Mouse (Mus musculus) midbrain, embryonic 12.5 days (tissue): ENCODE data around the gene Ddb2. TPM values are rescaled to one million over a fixed set of nuclear protein-coding genes. Genes with fewer than 3 reads are reported as not detected.

Experiments
- polyA plus RNA-seq: library from polyadenylated mRNA; unstranded; fragments of >200 nt; fragmentation: Nextera tagmentation; extraction: Ambion mirVana; gene quantifications from 2 replicates; pipeline ENCODE4 v1.2.1, GENCODE M21; 2016

Gene Ddb2
- polyA plus RNA-seq, 1 experiment from 2014 or later, result 9.0 TPM

Other genes with a start within 250 kb of the Ddb2 start
- gene Rapsn, start 201.4 kb downstream of the Ddb2 start, polyA plus RNA-seq, result 0.94 and 1.4 TPM in 2 replicates
- gene Psmc3, start 183.0 kb downstream of the Ddb2 start, polyA plus RNA-seq, result 283 and 291 TPM in 2 replicates
- 29.4 and 30.8 TPM in 2 replicates for gene Slc39a13, start 166.6 kb downstream of the Ddb2 start, polyA plus RNA-seq
- gene Spi1, start 154.6 kb downstream of the Ddb2 start, polyA plus RNA-seq, result 3.3 and 4.8 TPM in 2 replicates
- 0.16 and 0.32 TPM in 2 replicates for gene Mybpc3, start 118.8 kb downstream of the Ddb2 start, polyA plus RNA-seq
- gene Madd, start 53.1 kb downstream of the Ddb2 start, polyA plus RNA-seq, result 42.5 and 45.9 TPM in 2 replicates
- gene Nr1h3, start 34.1 kb downstream of the Ddb2 start, polyA plus RNA-seq, result 1.0 and 1.9 TPM in 2 replicates
- gene Acp2, start 34.1 kb downstream of the Ddb2 start, polyA plus RNA-seq, result 37.7 and 38.4 TPM in 2 replicates
- gene Pacsin3, start 19.0 kb upstream of the Ddb2 start, polyA plus RNA-seq, result 29.1 and 31.0 TPM in 2 replicates
- 88.6 and 92.2 TPM in 2 replicates for gene Arfgap2, start 28.0 kb upstream of the Ddb2 start, polyA plus RNA-seq
- gene 1110051M20Rik, start 207.7 kb upstream of the Ddb2 start, polyA plus RNA-seq, result 113 and 117 TPM in 2 replicates
- gene Lrp4, start 220.5 kb upstream of the Ddb2 start, polyA plus RNA-seq, result 8.5 and 9.8 TPM in 2 replicates